Mouse (Mus musculus) heart, postnatal 0 days (tissue): ENCODE data around the gene Ndufv1.

ENCODE experiments used
- CTCF ChIP-seq: IDR thresholded peaks from 2 replicates; pipeline ENCODE4 v1.5.1; 2016; ENCODE audit warnings: antibody characterized with exemption, control low read depth, low read depth
- EP300 ChIP-seq: IDR thresholded peaks from 2 replicates; pipeline ENCODE4 v1.6.1; 2016; ENCODE audit warnings: antibody characterized with exemption, low read depth

DNA sequence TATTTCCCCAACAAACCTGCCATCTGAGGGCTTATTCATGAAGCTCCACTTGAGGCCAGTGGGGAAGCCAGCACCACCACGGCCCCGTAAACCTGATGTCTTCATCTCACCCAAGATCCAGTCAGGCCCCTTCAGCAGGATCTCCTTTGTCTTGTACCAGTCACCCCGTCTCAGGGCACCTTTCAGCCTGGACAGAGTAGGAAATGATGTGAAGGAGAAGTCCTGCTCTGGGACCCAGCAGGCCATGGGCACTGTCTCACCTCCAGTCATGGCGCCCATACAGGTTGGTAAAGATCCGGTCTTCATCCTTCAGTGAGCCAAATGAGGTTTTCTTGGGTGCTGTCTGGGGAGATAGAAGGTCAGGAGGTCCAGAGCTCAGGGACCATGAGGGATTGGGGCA, 1.5 kb downstream of the Ndufv1 start:
- TF ChIP-seq CTCF, result no peak
- TF ChIP-seq EP300, result no peak
